ENCODE assay signal across 18 mouse cellular contexts in genomic region chr16:12692739-12693292, GRCm38 (mm10).
A peak's percentile ranks its signal among the peaks of the same experiment; 100 is the strongest.
DNase-seq lines count a peak whose midpoint lies in the region; ATAC-seq lines count a peak whose summit lies in the region.
"Had no signal": no experiment of that assay in that cellular context is flagged by ENCODE, and none has a peak within 500 bp of the region (broad histone marks: within the 10 kb centered on the region; RNA-seq: fewer than 3 reads in every experiment).

No protein-coding gene starts in this region.

- no peaks in the 10 kb centered on the region for H3K4me1 ChIP-seq in kidney, embryonic 16.5 days (ENCODE audit: insufficient read depth, low read length)
- H3K4me1 ChIP-seq: forebrain, embryonic 12.5 days; midbrain, embryonic 12.5 days had no signal

- H3K27me3 ChIP-seq in kidney, embryonic 16.5 days (ENCODE audit: insufficient read depth, low read length): no peaks in the 10 kb centered on the region
- H3K27me3 ChIP-seq: forebrain, embryonic 12.5 days; midbrain, embryonic 12.5 days had no signal

- no peak overlapping the region for H3K27ac ChIP-seq in kidney, embryonic 16.5 days (ENCODE audit: low read length)
- H3K27ac ChIP-seq: forebrain, embryonic 12.5 days; midbrain, embryonic 12.5 days had no signal

- no peak overlapping the region for H3K4me3 ChIP-seq in kidney, embryonic 16.5 days (ENCODE audit: low read length)
- H3K4me3 ChIP-seq: forebrain, embryonic 12.5 days; midbrain, embryonic 12.5 days had no signal

- intact Hi-C loops in heart, postnatal 10 days (cut with DNase I): no loop called here

- ATAC-seq in kidney, embryonic 16.5 days (ENCODE audit: low FRiP score, low TSS enrichment): 0 out of 2 replicates have a peak, but pooled peaks have one; percentile 27
- no peak for ATAC-seq in activated CD4-positive, CD25-positive, alpha-beta regulatory T cell, adult 4 months
- ATAC-seq: inflammation-experienced regulatory T-cells, adult 6 months had no signal

- WGBS in kidney, embryonic 16.5 days: 35% methylated on average over 4 of the region's 5 CpGs

- H3K4me2 ChIP-seq in kidney, embryonic 16.5 days (replicated peaks; ENCODE audit: low read depth, low read length): no peak overlapping the region
- H3K4me2 ChIP-seq: forebrain, embryonic 12.5 days; midbrain, embryonic 12.5 days had no signal

- H3K36me3 ChIP-seq in kidney, embryonic 16.5 days (ENCODE audit: insufficient read depth, low read length): no peaks in the 10 kb centered on the region
- H3K36me3 ChIP-seq: forebrain, embryonic 12.5 days; midbrain, embryonic 12.5 days had no signal

- H3K9me3 ChIP-seq in kidney, embryonic 16.5 days (ENCODE audit: low read length): no peaks in the 10 kb centered on the region
- H3K9me3 ChIP-seq: forebrain, embryonic 12.5 days; midbrain, embryonic 12.5 days had no signal

- DNase-seq in adrenal gland, adult 8-10 months: peak; percentile 25
- DNase-seq in adrenal gland, postnatal 25 days: no peak
- no peak for DNase-seq in kidney, postnatal 25 days
- peak; percentile 28 for DNase-seq in adrenal gland, postnatal 10 days
- peak; percentile 2 to 11 for DNase-seq in heart, postnatal 10 days
- no peak for DNase-seq in spleen, postnatal 10 days (ENCODE audit: low spot score in 2 of 2)
- DNase-seq: cerebellum, adult 11-12 months; cerebellum, postnatal 25 days; gastrocnemius, postnatal 14 days; kidney, adult 8-10 months; lung, adult 18-20 months; lung, postnatal 36 days; right cerebral cortex, adult 18-20 months had no signal

- no peak overlapping the region for H3K9ac ChIP-seq in kidney, embryonic 16.5 days (replicated peaks; ENCODE audit: low read length)
- H3K9ac ChIP-seq: forebrain, embryonic 12.5 days; midbrain, embryonic 12.5 days had no signal

Comparison
In these comparisons a context has a peak if more than half of its experiments do, and no peak if none do; other contexts are left out.
1. DNase-seq: peak in adrenal gland, adult 8-10 months (single experiment), adrenal gland, postnatal 10 days (single experiment) and heart, postnatal 10 days (2 of 2); none in adrenal gland, postnatal 25 days (single experiment), kidney, postnatal 25 days (0 of 2) and spleen, postnatal 10 days (0 of 2).